In genomic region chr6:34875268-34875761, GRCm38 (mm10) we compare ENCODE assay signal across 1 mouse cellular context.
A peak's percentile ranks its signal among the peaks of the same experiment; 100 is the strongest.
TF ChIP-seq lines count a peak whose summit lies in the region.

No protein-coding gene starts in this region.

TF ChIP-seq in MEL, 35 proteins besides CTCF, POLR2A, EP300 and RAD21:
- TF ChIP-seq POLR2AphosphoS2 (IDR thresholded peaks at IDR 0.05; ENCODE audit: low read length) (no peak), ZKSCAN1 (IDR thresholded peaks at IDR 0.05; ENCODE audit: low read depth, low read length) (no peak), SIN3A (IDR thresholded peaks at IDR 0.05; ENCODE audit: low read length) (peak; percentile 5; the same call in 1 of the 2 replicates), MAFK (IDR thresholded peaks at IDR 0.05; ENCODE audit: borderline replicate concordance, low read depth, low read length) (no peak), MYC (IDR thresholded peaks at IDR 0.05; ENCODE audit: low read depth, low read length) (peak; percentile 69), GABPA (IDR thresholded peaks at IDR 0.05; ENCODE audit: low read depth, low read length) (no peak), ETS1 (IDR thresholded peaks at IDR 0.05; ENCODE audit: low read depth, low read length) (peak; percentile 45), TAL1 (IDR thresholded peaks at IDR 0.05; ENCODE audit: low read length) (no peak), MEF2A (IDR thresholded peaks at IDR 0.05; ENCODE audit: extremely low read depth, insufficient replicate concordance, low read depth, low read length, poor library complexity, severe bottlenecking) (no peak), USF1 (IDR thresholded peaks at IDR 0.05; ENCODE audit: low read depth, low read length) (peak; percentile 95), MAZ (IDR thresholded peaks at IDR 0.05; ENCODE audit: low read depth, low read length) (no peak), ELF1 (IDR thresholded peaks at IDR 0.05; ENCODE audit: low read depth, low read length) (no peak), TBP (IDR thresholded peaks at IDR 0.05; ENCODE audit: low read depth, low read length) (peak; percentile 69), CHD2 (IDR thresholded peaks at IDR 0.05; ENCODE audit: low read length) (no peak), NELFE (IDR thresholded peaks at IDR 0.05; ENCODE audit: low read depth, low read length) (peak; percentile 61), BHLHE40 (IDR thresholded peaks at IDR 0.05; ENCODE audit: borderline replicate concordance, low read depth, low read length) (peak; percentile 63), ZMIZ1 (IDR thresholded peaks at IDR 0.05; ENCODE audit: low read depth, low read length) (0 out of 2 replicates have a peak, but pooled peaks have one; percentile 44), USF2 (IDR thresholded peaks at IDR 0.05; ENCODE audit: borderline replicate concordance in 1 of 2, insufficient read depth in 1 of 2, low read depth in 1 of 2, low read length in 2 of 2) (peak; percentile 36 to 64; a peak in 2 of 4 replicates), GATA1 (IDR thresholded peaks at IDR 0.05; ENCODE audit: low read depth, low read length) (no peak), MAX (IDR thresholded peaks at IDR 0.05; ENCODE audit: low read length) (peak; percentile 87), POLR2AphosphoS5 (IDR thresholded peaks at IDR 0.05; ENCODE audit: borderline replicate concordance, low read depth, low read length) (0 out of 2 replicates have a peak, but pooled peaks have one; percentile 66), ZC3H11A (IDR thresholded peaks at IDR 0.05; ENCODE audit: low read depth, low read length) (no peak), JUND (IDR thresholded peaks at IDR 0.05; ENCODE audit: low read depth, low read length) (no peak)
